Mouse (Mus musculus): ENCODE data around the gene Olfr1066. TPM values are rescaled to one million over a fixed set of nuclear protein-coding genes. Genes with fewer than 3 reads are reported as not detected.
A peak's percentile ranks its signal among the peaks of the same experiment; 100 is the strongest.
"Not testable (repeated sequence)": the region's sequence is repeated elsewhere in the genome, so short reads cannot be mapped to it uniquely, and the experiment has no call there.

Olfr1066 gene
- not detected for total RNA-seq (2021)

GRCm38 (mm10) chr2:86456169-86456568 lies at the start of gene Olfr1066:
TSS of gene Olfr1066 (minus strand) at chr2:86456269.
- intact Hi-C loops (cut with DNase I), result no loop called here
- DNase-seq (ENCODE audit: extremely low spot score in 1 of 2, low spot score in 2 of 2), result no peak

GRCm38 (mm10) chr2:86487286-86487685 lies 31.2 kb upstream of the Olfr1066 start, which contains the start of gene Olfr228:
TSS of gene Olfr228 (minus strand) at chr2:86487386.
- DNase-seq (ENCODE audit: extremely low spot score in 1 of 2, low spot score in 2 of 2), result no peak
- intact Hi-C loops (cut with DNase I), result no loop called here

DNA sequence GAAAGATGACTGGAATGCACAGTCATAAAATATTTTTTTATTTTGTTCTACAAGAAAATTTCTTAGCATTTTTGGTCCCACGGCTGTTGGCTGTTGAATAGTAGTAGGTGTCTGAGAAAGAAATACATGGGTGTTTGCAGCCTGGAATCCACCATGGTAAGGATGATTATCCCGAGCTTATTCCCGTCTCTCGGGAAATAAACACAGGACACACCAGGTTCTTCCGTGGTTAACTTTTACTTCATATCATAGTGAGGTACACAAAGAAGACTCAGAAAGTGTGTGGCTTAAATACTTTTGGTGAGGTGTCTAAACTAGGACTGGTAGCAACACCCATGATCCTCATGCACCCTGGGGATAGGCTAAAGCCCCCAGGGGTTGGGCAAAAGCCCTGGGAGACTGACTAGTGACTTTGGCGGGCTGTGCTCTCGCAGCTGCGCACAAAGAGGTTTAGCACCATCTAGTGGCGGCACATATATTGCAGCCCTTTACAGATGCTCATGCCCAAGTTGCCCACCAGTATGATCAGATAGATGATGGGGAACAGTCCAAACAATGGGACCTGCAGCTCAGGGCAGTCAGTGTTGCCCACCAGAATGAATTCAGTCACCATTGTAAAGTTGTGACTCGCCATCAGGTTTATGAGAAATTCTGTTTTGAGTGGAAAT lies 8.5 kb upstream of the Olfr1066 start:
- intact Hi-C loops (cut with DNase I), result loop anchor here (5.0 kb wide), 1 partner anchor 737 kb away; no protein-coding TSS in a partner anchor
- peak; percentile 3 to 34 for DNase-seq (ENCODE audit: extremely low spot score in 1 of 2, low spot score in 2 of 2)

GRCm38 (mm10) chr2:86460434-86460833 lies 4.4 kb upstream of the Olfr1066 start:
- intact Hi-C loops (cut with DNase I), result loop anchor here (5.0 kb wide), 1 partner anchor 733 kb away; no protein-coding TSS in a partner anchor
- DNase-seq (ENCODE audit: extremely low spot score in 1 of 2, low spot score in 2 of 2), result no peak

GRCm38 (mm10) chr2:86450491-86450890 lies 5.6 kb downstream of the Olfr1066 start, which contains the start of gene Olfr1065:
TSS of gene Olfr1065 (minus strand) at chr2:86450591.
- intact Hi-C loops (cut with DNase I); DNase-seq (ENCODE audit: extremely low spot score in 1 of 2, low spot score in 2 of 2): not testable (repeated sequence)

- intact Hi-C loops (cut with DNase I); DNase-seq (ENCODE audit: extremely low spot score in 1 of 2, low spot score in 2 of 2): not testable (repeated sequence)
Observed at GRCm38 (mm10) chr2:86442101-86442500, 14.0 kb downstream of the Olfr1066 start.

GRCm38 (mm10) chr2:86428511-86428910 lies 27.6 kb downstream of the Olfr1066 start:
- DNase-seq (ENCODE audit: extremely low spot score in 1 of 2, low spot score in 2 of 2); intact Hi-C loops (cut with DNase I): not testable (repeated sequence)

- DNase-seq (ENCODE audit: extremely low spot score in 1 of 2, low spot score in 2 of 2); intact Hi-C loops (cut with DNase I): not testable (repeated sequence)
Observed at GRCm38 (mm10) chr2:86426649-86427048, 29.4 kb downstream of the Olfr1066 start, which contains the start of gene Olfr1062. TSS of gene Olfr1062 (minus strand) at chr2:86426749.

GRCm38 (mm10) chr2:86413950-86414349 lies 42.1 kb downstream of the Olfr1066 start, which contains the start of gene Olfr1061:
TSS of gene Olfr1061 (minus strand) at chr2:86414050.
- no peak for DNase-seq (ENCODE audit: extremely low spot score in 1 of 2, low spot score in 2 of 2)
- intact Hi-C loops (cut with DNase I), result no loop called here

Other genes starting within 250 kb of the Olfr1066 start
- gene Olfr1046, start 237.0 kb downstream of the Olfr1066 start, total RNA-seq (2021), result not detected
- not detected for gene Olfr1047, start 224.9 kb downstream of the Olfr1066 start, total RNA-seq (2021)
- gene Olfr1048, start 216.0 kb downstream of the Olfr1066 start, total RNA-seq (2021), result not detected
- gene Olfr1049, start 197.9 kb downstream of the Olfr1066 start, total RNA-seq (2021), result not detected
- not detected for gene Olfr1051, start 177.2 kb downstream of the Olfr1066 start, total RNA-seq (2021)
- gene Olfr1052, start 163.8 kb downstream of the Olfr1066 start, total RNA-seq (2021), result not detected
- not detected for gene Olfr1053, start 141.0 kb downstream of the Olfr1066 start, total RNA-seq (2021)
- gene Olfr1054, start 120.8 kb downstream of the Olfr1066 start, total RNA-seq (2021), result not detected
- gene Olfr1055, start 106.0 kb downstream of the Olfr1066 start, total RNA-seq (2021), result not detected
- gene Olfr1056, start 93.8 kb downstream of the Olfr1066 start, total RNA-seq (2021), result not detected
- gene Olfr1057, start 77.9 kb downstream of the Olfr1066 start, total RNA-seq (2021), result not detected
- gene Olfr1058, start 67.7 kb downstream of the Olfr1066 start, total RNA-seq (2021), result not detected
- not detected for gene Olfr1061, start 42.2 kb downstream of the Olfr1066 start, total RNA-seq (2021)
- gene Olfr1062, start 29.5 kb downstream of the Olfr1066 start, total RNA-seq (2021), result not detected
- gene Olfr1065, start 5.7 kb downstream of the Olfr1066 start, total RNA-seq (2021), result not detected
- gene Olfr228, start 31.1 kb upstream of the Olfr1066 start, total RNA-seq (2021), result not detected
- not detected for gene Olfr1076, start 52.2 kb upstream of the Olfr1066 start, total RNA-seq (2021)
- not detected for gene Olfr1079, start 86.2 kb upstream of the Olfr1066 start, total RNA-seq (2021)
- gene Olfr1080, start 102.0 kb upstream of the Olfr1066 start, total RNA-seq (2021), result not detected
- gene Olfr1082, start 142.7 kb upstream of the Olfr1066 start, total RNA-seq (2021), result not detected
- not detected for gene Olfr1084, start 183.5 kb upstream of the Olfr1066 start, total RNA-seq (2021)
- gene Olfr1085, start 205.8 kb upstream of the Olfr1066 start, total RNA-seq (2021), result not detected
- gene Olfr1086, start 223.8 kb upstream of the Olfr1066 start, total RNA-seq (2021), result not detected
- gene Olfr1087, start 242.1 kb upstream of the Olfr1066 start, total RNA-seq (2021), result not detected